Mouse (Mus musculus) C2C12 (cell line): ENCODE results near the gene Abca12. TPM values are rescaled to one million over a fixed set of nuclear protein-coding genes. Genes with fewer than 3 reads are reported as not detected.

Source experiments
- H3K27me3 ChIP-seq: one replicate; pipeline ENCODE4 v1.6.1; 2011; ENCODE audit not compliant: control insufficient read depth, insufficient read depth, insufficient read length
- H3K36me3 ChIP-seq: one replicate; pipeline ENCODE4 v1.6.1; 2011; ENCODE audit not compliant: control insufficient read depth, insufficient read depth
- H3K4me3 ChIP-seq: one replicate; pipeline ENCODE4 v1.5.1; 2011; ENCODE audit warnings: mild to moderate bottlenecking, control low read depth; ENCODE audit not compliant: poor library complexity, insufficient read depth, severe bottlenecking
- H3K79me2 ChIP-seq: one replicate; pipeline ENCODE4 v1.6.1; 2011; ENCODE audit not compliant: control insufficient read depth, insufficient read depth
- H3K79me3 ChIP-seq: one replicate; pipeline ENCODE4 v1.6.1; 2011; ENCODE audit warnings: low read depth, control low read depth
- H3ac ChIP-seq: one replicate; pipeline ENCODE3; 2011; ENCODE audit warnings: low read depth; ENCODE audit not compliant: control insufficient read depth, insufficient read length
- CEBPB ChIP-seq: IDR thresholded peaks from one replicate; pipeline ENCODE4 v1.6.1; 2011; ENCODE audit warnings: low read depth, mild to moderate bottlenecking, control low read depth, moderate library complexity
- CTCF ChIP-seq: IDR thresholded peaks from one replicate; pipeline ENCODE4 v1.5.1; 2011; ENCODE audit not compliant: control insufficient read depth, insufficient read depth, insufficient read length
- FOSL1 ChIP-seq: IDR thresholded peaks from one replicate; pipeline ENCODE4 v1.8.0; 2011; ENCODE audit warnings: mild to moderate bottlenecking, low read length; ENCODE audit not compliant: poor library complexity, insufficient read depth, severe bottlenecking
- MAX ChIP-seq: IDR thresholded peaks from one replicate; pipeline ENCODE4 v1.6.1; 2011; ENCODE audit warnings: mild to moderate bottlenecking, control low read depth
- MYOD1 ChIP-seq: IDR thresholded peaks from one replicate; pipeline ENCODE4 v1.6.1; 2011; ENCODE audit warnings: low read depth; ENCODE audit not compliant: control insufficient read depth, insufficient read length
- MYOG ChIP-seq: IDR thresholded peaks from one replicate; pipeline ENCODE4 v1.6.1; 2011; ENCODE audit not compliant: control insufficient read depth, insufficient read length; ENCODE audit errors: extremely low read depth
- USF1 ChIP-seq: IDR thresholded peaks from one replicate; pipeline ENCODE4 v1.6.1; 2011; ENCODE audit warnings: low read depth, mild to moderate bottlenecking, control low read depth, moderate library complexity
- polyA plus RNA-seq: library from polyadenylated mRNA; unstranded; fragments of >200 nt; fragmentation: generic; extraction: Trizol; gene quantifications from one replicate; pipeline ENCODE4 v1.2.1, GENCODE M21; 2012; ENCODE audit warnings: missing spikeins

Gene Abca12
- polyA plus RNA-seq, 1 experiment = not detected

DNA sequence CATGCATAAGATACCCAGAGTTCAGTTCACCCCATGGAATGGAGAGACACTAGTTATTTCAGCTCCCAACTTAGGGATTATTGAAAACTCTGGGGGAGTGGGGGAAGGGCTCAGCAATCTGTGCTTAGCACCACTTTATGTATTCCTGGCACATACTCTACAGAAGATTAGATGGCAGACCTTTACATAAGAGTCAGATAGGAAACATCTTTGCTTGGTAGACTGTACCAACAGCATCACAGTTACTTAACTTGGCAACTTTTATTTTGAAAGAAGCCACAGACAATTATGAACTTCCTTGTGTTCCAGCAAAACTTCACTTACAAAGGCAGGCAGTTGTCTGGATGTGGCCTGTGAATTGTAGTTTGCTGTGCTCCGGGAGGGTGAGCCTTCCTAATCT lies 46.9 kb downstream of the Abca12 start:
- no peak for TF ChIP-seq CEBPB
- TF ChIP-seq MAX = no peak
- no peak for TF ChIP-seq CTCF
- TF ChIP-seq MYOG = no peak
- no peak for TF ChIP-seq USF1
- TF ChIP-seq MYOD1 = no peak
- no peak for TF ChIP-seq FOSL1
- Histone ChIP-seq H3K79me3 (no peaks in the 10 kb centered on the region), H3ac (no peak overlapping the region), H3K79me2 (no peaks in the 10 kb centered on the region), H3K4me3 (no peak overlapping the region), H3K36me3 (no peaks in the 10 kb centered on the region), H3K27me3 (no peaks in the 10 kb centered on the region)

- H3K27me3 ChIP-seq = no peaks in the 10 kb centered on the region
- no peak for TF ChIP-seq USF1
- no peak for TF ChIP-seq FOSL1
- no peaks in the 10 kb centered on the region for H3K36me3 ChIP-seq
- no peaks in the 10 kb centered on the region for H3K79me3 ChIP-seq
- no peak overlapping the region for H3K4me3 ChIP-seq
- no peak overlapping the region for H3ac ChIP-seq
- no peaks in the 10 kb centered on the region for H3K79me2 ChIP-seq
These were observed 71.7 kb downstream of the Abca12 start for GRCm38 (mm10) chr1:71342861-71343554.

GRCm38 (mm10) chr1:71342261-71342594 lies 72.5 kb downstream of the Abca12 start:
- Histone ChIP-seq H3ac (no peak overlapping the region), H3K79me2 (no peaks in the 10 kb centered on the region), H3K4me3 (no peak overlapping the region), H3K79me3 (no peaks in the 10 kb centered on the region), H3K27me3 (no peaks in the 10 kb centered on the region), H3K36me3 (no peaks in the 10 kb centered on the region)
- no peak for TF ChIP-seq CEBPB
- TF ChIP-seq CTCF = no peak
- TF ChIP-seq FOSL1 = no peak
- TF ChIP-seq USF1 = no peak
- no peak for TF ChIP-seq MYOD1
- TF ChIP-seq MYOG = no peak
- TF ChIP-seq MAX = no peak

DNA sequence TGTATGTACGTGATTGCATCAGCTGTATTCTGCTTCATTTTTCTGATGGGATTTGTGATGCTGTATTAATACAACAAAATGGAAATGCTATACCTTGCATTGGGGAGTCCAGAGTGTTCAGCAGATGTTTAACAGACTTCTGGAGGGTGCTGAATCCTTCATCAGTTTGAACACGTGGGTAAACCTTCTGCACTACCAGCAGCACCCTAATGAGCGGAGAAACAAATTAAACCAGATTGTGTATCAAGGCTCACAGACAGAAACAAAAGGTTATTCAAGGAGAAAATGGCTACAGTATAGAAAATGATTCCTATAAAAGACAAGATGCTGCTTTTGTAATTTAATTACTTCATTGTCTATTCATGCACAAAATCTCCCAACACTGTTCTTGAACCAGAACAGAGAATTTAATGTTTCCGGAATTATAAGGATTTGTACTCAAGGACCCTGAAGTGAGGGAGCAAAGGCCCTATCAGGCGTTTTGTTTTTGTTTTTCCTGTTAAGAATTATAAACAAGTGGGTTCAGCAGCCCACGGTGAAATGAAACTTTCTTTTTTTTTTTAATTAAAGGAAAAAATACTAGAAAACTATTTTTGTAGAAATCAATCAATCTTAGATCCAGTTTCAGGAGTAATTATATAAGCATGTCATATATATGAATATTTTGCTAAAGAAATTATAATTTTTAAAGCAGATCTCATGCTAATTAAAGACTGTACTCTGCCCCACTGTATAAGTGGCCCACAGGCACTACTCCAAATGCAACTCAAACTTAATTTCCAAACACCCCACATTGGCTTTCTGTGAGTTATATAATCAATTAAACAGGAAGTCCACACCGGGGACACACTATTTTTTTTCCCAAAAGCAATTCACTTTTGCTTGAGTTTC lies 73.1 kb downstream of the Abca12 start:
- no peak overlapping the region for H3ac ChIP-seq
- H3K79me3 ChIP-seq = no peaks in the 10 kb centered on the region
- H3K79me2 ChIP-seq = no peaks in the 10 kb centered on the region
- TF ChIP-seq CEBPB (no peak), CTCF (no peak), MYOD1 (no peak), MAX (no peak), MYOG (no peak), FOSL1 (no peak), USF1 (no peak)
- no peak overlapping the region for H3K4me3 ChIP-seq
- no peaks in the 10 kb centered on the region for H3K27me3 ChIP-seq
- no peaks in the 10 kb centered on the region for H3K36me3 ChIP-seq

- TF ChIP-seq MAX (no peak), FOSL1 (no peak), MYOD1 (no peak), CTCF (no peak), MYOG (no peak), USF1 (no peak), CEBPB (no peak)
- Histone ChIP-seq H3K4me3 (no peak overlapping the region), H3K27me3 (no peaks in the 10 kb centered on the region), H3ac (no peak overlapping the region), H3K36me3 (no peaks in the 10 kb centered on the region), H3K79me3 (no peaks in the 10 kb centered on the region), H3K79me2 (no peaks in the 10 kb centered on the region)
These were observed 76.0 kb downstream of the Abca12 start for GRCm38 (mm10) chr1:71338548-71339340.
